Mouse (Mus musculus) liver, postnatal 0 days (tissue): ENCODE results near the gene Slc38a10. TPM values are rescaled to one million over a fixed set of nuclear protein-coding genes. Genes with fewer than 3 reads are reported as not detected.

ENCODE experiments used
- ATAC-seq: fragments of 200-750 bp; cut with Nextera tagmentation; 2 replicates; pipeline ENCODE4 v1.8.0; 2017; ENCODE audit warnings: mild to moderate bottlenecking, moderate library complexity
- DNase-seq: peaks from one replicate; pipeline ENCODE4 v3.0.0-alpha.2; 2016
- H3K27ac ChIP-seq: fragments of 300-500 bp; sonication (generic); 2 replicates; pipeline ENCODE4 v1.5.1; 2014; ENCODE audit warnings: antibody characterized with exemption, moderate library complexity, mild to moderate bottlenecking, low read depth
- H3K27me3 ChIP-seq: fragments of 300-500 bp; sonication (generic); 2 replicates; pipeline ENCODE4 v1.6.1; 2014; ENCODE audit warnings: low read length, control low read depth, mixed read lengths; ENCODE audit not compliant: insufficient read depth
- H3K36me3 ChIP-seq: fragments of 300-500 bp; sonication (generic); replicated peaks from 2 replicates; pipeline ENCODE4 v1.6.1; 2014; ENCODE audit warnings: mild to moderate bottlenecking, control low read depth, low read length, moderate library complexity, mixed read lengths; ENCODE audit not compliant: insufficient read depth
- H3K4me1 ChIP-seq: fragments of 300-500 bp; sonication (generic); 2 replicates; pipeline ENCODE4 v1.6.1; 2014; ENCODE audit warnings: antibody characterized with exemption, mild to moderate bottlenecking, control low read depth; ENCODE audit not compliant: insufficient read depth
- H3K4me2 ChIP-seq: fragments of 300-500 bp; sonication (generic); 2 replicates; pipeline ENCODE4 v1.6.1; 2014; ENCODE audit warnings: low read depth, mild to moderate bottlenecking, low read length, moderate library complexity, mixed read lengths
- H3K4me3 ChIP-seq: fragments of 300-500 bp; sonication (generic); 2 replicates; pipeline ENCODE4 v1.5.1; 2014; ENCODE audit warnings: low read depth, low read length
- H3K9ac ChIP-seq: fragments of 300-500 bp; sonication (generic); replicated peaks from 2 replicates; pipeline ENCODE4 v1.6.1; 2014; ENCODE audit warnings: mild to moderate bottlenecking, moderate library complexity
- H3K9me3 ChIP-seq: fragments of 300-500 bp; sonication (generic); 2 replicates; pipeline ENCODE4 v1.6.1; 2016; ENCODE audit warnings: mild to moderate bottlenecking, control low read depth, low read length, mixed read lengths
- CTCF ChIP-seq: sonication (generic); IDR thresholded peaks from 2 replicates; pipeline ENCODE4 v1.5.1; 2016; ENCODE audit warnings: antibody characterized with exemption, low read depth
- EP300 ChIP-seq: IDR thresholded peaks from 2 replicates; pipeline ENCODE4 v1.6.1; 2016; ENCODE audit warnings: antibody characterized with exemption, low read depth, mild to moderate bottlenecking
- WGBS: fragments of 180-500 bp; shearing (Covaris S2); extraction: QIAGEN DNeasy Blood & Tissue Kit; methylation state at CpG from one replicate; pipeline ENCODE4 v1.1.7; 2014; ENCODE audit not compliant: insufficient replicate concordance; 5-methylcytosine and 5-hydroxymethylcytosine counted together
- polyA plus RNA-seq: library from polyadenylated mRNA; unstranded; fragments of >200 nt; fragmentation: Nextera tagmentation; extraction: Ambion mirVana; gene quantifications from 2 replicates; pipeline ENCODE4 v1.2.1, GENCODE M21; 2015

Gene Slc38a10
- polyA plus RNA-seq, 1 experiment from 2014 or later, result 28.0 TPM

DNA sequence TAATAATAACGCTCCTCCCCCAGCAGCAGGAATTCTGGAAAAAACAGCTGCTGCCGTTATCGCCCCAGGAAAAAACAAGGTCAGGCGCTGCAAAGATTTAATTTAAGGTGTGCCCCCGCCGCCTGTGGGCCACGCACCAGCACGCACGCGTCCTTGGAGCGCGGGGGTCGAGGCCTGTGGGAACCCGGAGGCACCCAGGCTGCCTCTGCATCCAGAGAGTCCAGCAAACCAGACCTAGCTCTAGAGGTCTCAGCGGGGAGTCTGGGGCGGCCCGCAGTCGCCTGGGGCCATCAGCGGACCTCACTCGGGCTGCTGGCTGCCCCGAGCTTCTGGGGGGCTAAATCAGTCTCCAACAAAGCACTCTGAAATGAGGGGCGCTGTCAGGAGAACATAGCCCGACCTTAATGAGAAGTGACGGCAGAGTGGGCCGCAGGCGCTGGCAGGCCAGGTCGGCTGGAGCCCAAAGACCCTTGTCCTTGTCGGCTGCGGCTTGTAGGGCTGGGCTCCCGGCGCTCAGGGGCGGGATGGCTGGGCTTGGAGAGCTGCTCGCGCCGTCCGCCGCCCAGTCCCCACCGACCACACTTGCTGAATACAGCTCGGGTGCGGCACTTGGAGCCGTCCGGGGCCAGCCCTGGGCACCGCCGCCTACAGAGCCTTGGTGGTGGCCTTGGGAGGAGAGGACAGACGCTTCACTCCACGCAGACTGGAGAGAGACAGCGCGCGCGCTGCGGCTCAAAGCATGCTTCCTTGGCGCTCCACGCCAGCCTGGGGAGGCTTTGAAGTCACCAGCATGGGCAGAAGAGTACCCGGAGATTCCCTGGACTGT lies 34.4 kb upstream of the Slc38a10 start:
- Histone ChIP-seq H3K9ac (peak overlapping the region; percentile 65), H3K27me3 (peaks cover 48% of the 10 kb centered on the region), H3K4me3 (peak overlapping the region; percentile 68), H3K36me3 (no peaks in the 10 kb centered on the region), H3K4me1 (peaks cover 13% of the 10 kb centered on the region), H3K9me3 (no peaks in the 10 kb centered on the region), H3K4me2 (peak overlapping the region; percentile 83), H3K27ac (peak overlapping the region; percentile 77)
- no peak for ATAC-seq
- WGBS, result 14% methylated on average over 49 of the region's 54 CpGs
- peak; percentile 48 for DNase-seq
- no peak for TF ChIP-seq EP300

GRCm38 (mm10) chr11:120184371-120185315 lies 33.5 kb upstream of the Slc38a10 start:
- peak overlapping the region; percentile 65; the same call in 1 of the 2 replicates for H3K9ac ChIP-seq
- no peaks in the 10 kb centered on the region for H3K9me3 ChIP-seq
- DNase-seq (peak; percentile 52), ATAC-seq (peak; percentile 60)
- H3K27ac ChIP-seq, result peak overlapping the region; percentile 77
- peaks cover 46% of the 10 kb centered on the region for H3K27me3 ChIP-seq
- H3K4me1 ChIP-seq, result peaks cover 8% of the 10 kb centered on the region; the same call in 1 of the 2 replicates
- TF ChIP-seq EP300 (peak; percentile 65), CTCF (no peak)
- 28% methylated on average over 16 of the region's 16 CpGs for WGBS
- peak overlapping the region; percentile 83 for H3K4me2 ChIP-seq
- H3K4me3 ChIP-seq, result peak overlapping the region; percentile 68
- H3K36me3 ChIP-seq, result no peaks in the 10 kb centered on the region

- Histone ChIP-seq H3K27me3 (peaks cover 38% of the 10 kb centered on the region), H3K4me1 (peaks cover 8% of the 10 kb centered on the region; the same call in 1 of the 2 replicates), H3K27ac (no peak overlapping the region), H3K4me2 (no peak overlapping the region), H3K4me3 (no peak overlapping the region), H3K9ac (no peak overlapping the region), H3K9me3 (no peaks in the 10 kb centered on the region), H3K36me3 (no peaks in the 10 kb centered on the region)
- ATAC-seq (no peak), DNase-seq (no peak)
- TF ChIP-seq EP300, result no peak
- TF ChIP-seq CTCF, result no peak
- 72% methylated on average over 11 of the region's 11 CpGs for WGBS
Measured at GRCm38 (mm10) chr11:120183708-120184107, 32.6 kb upstream of the Slc38a10 start.

DNA sequence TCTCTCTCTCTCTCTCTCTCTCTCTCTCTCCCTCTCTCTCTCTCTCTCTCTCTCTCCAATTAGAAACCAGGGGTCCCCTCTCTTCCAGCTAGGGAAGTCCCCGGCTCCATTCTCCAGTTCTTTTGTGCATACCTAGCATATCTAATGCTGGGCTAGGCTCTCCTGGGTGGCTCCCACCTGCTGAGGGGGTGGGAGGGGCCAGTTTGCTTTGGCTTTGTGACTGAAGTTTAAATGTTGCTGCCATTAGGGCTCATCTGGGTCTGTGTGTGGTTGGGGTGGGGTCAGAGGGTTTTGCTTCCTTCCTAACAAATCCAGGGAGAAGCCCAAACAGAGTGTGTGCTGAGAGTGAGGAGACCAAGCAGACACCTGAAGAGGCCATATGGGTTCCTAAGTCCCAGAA lies 32.0 kb upstream of the Slc38a10 start:
- H3K27me3 ChIP-seq, result peaks cover 32% of the 10 kb centered on the region
- DNase-seq (no peak), ATAC-seq (no peak)
- no peak overlapping the region for H3K9ac ChIP-seq
- no peaks in the 10 kb centered on the region for H3K36me3 ChIP-seq
- peaks cover 8% of the 10 kb centered on the region; the same call in 1 of the 2 replicates for H3K4me1 ChIP-seq
- TF ChIP-seq EP300 (no peak), CTCF (no peak)
- WGBS, result 60% methylated on average over 1 of the region's 1 CpGs
- H3K27ac ChIP-seq, result no peak overlapping the region
- H3K4me3 ChIP-seq, result no peak overlapping the region
- H3K9me3 ChIP-seq, result no peaks in the 10 kb centered on the region
- no peak overlapping the region for H3K4me2 ChIP-seq

DNA sequence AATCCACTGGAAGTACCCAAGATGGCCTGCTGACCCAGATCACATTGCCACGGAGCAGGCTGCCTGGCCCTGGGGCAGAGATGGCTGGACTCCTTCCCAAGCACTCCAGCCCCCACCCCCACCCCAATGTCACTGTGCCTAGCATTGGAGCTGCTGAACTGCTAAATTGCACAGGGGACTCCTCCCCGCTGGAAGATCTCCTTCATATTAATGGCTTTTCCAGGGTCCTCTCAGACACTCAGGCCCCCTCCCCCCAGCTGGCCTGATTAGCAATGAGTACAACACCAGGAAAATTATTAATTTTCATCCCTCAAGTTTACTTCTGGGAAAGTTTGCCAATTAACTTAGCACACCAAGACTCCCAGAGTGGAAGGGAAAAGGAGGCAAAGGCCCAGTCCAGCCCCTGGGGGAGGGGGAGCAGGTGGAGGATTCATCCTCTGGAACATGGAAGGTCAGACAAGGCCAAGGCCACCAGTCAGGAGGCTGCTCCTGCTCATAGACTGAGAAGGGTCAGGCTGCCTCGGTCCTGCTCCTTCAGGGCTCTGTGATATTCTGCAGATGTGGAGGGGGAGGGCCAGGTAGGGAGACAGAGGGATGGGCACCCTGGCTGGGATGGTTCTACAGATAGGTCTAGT lies 31.4 kb upstream of the Slc38a10 start:
- Histone ChIP-seq H3K9me3 (no peaks in the 10 kb centered on the region), H3K27me3 (peaks cover 26% of the 10 kb centered on the region), H3K27ac (no peak overlapping the region), H3K4me3 (no peak overlapping the region), H3K9ac (no peak overlapping the region), H3K36me3 (no peaks in the 10 kb centered on the region), H3K4me2 (no peak overlapping the region), H3K4me1 (peaks cover 8% of the 10 kb centered on the region; the same call in 1 of the 2 replicates)
- TF ChIP-seq CTCF, result no peak
- no peak for TF ChIP-seq EP300
- 50% methylated on average over 3 of the region's 3 CpGs for WGBS
- no peak for ATAC-seq
- DNase-seq, result no peak
